Mouse (Mus musculus) forebrain, embryonic 11.5 days (tissue): Measurements from ENCODE around the gene Srpk1. TPM values are rescaled to one million over a fixed set of nuclear protein-coding genes. Genes with fewer than 3 reads are reported as not detected.

Experiments
- ATAC-seq: fragments of 200-750 bp; cut with Nextera tagmentation; replicated peaks from 2 replicates; pipeline ENCODE4 v1.8.0; 2017; ENCODE audit warnings: moderate TSS enrichment; ENCODE audit not compliant: low FRiP score
- DNase-seq: peaks from one replicate; pipeline ENCODE4 v3.0.0-alpha.2; 2017; ENCODE audit warnings: low spot score
- H3K27ac ChIP-seq: fragments of 300-500 bp; sonication (generic); 2 replicates; pipeline ENCODE4 v1.5.1; 2014; ENCODE audit warnings: low read depth, low read length
- H3K27me3 ChIP-seq: fragments of 300-500 bp; sonication (generic); 2 replicates; pipeline ENCODE4 v1.6.1; 2014; ENCODE audit warnings: mild to moderate bottlenecking, low read length, mixed read lengths; ENCODE audit not compliant: control insufficient read depth, insufficient read depth
- H3K36me3 ChIP-seq: fragments of 300-500 bp; sonication (generic); 2 replicates; pipeline ENCODE4 v1.6.1; 2014; ENCODE audit warnings: mild to moderate bottlenecking, low read length, moderate library complexity, mixed read lengths; ENCODE audit not compliant: control insufficient read depth, insufficient read depth
- H3K4me1 ChIP-seq: fragments of 300-500 bp; sonication (generic); replicated peaks from 2 replicates; pipeline ENCODE4 v1.6.1; 2014; ENCODE audit warnings: low read length, mixed read lengths; ENCODE audit not compliant: control insufficient read depth, insufficient read depth
- H3K4me2 ChIP-seq: fragments of 300-500 bp; sonication (generic); 2 replicates; pipeline ENCODE4 v1.6.1; 2014; ENCODE audit warnings: low read depth, mild to moderate bottlenecking, low read length, moderate library complexity, mixed read lengths; ENCODE audit not compliant: severe bottlenecking
- H3K4me3 ChIP-seq: fragments of 300-500 bp; sonication (generic); 2 replicates; pipeline ENCODE4 v1.5.1; 2014; ENCODE audit warnings: low read depth, low read length
- H3K9ac ChIP-seq: fragments of 300-500 bp; sonication (generic); 2 replicates; pipeline ENCODE4 v1.6.1; 2014; ENCODE audit warnings: low read length
- H3K9me3 ChIP-seq: fragments of 300-500 bp; sonication (generic); 2 replicates; pipeline ENCODE4 v1.6.1; 2016; ENCODE audit warnings: low read length, mixed read lengths; ENCODE audit not compliant: control insufficient read depth
- WGBS: fragments of 180-500 bp; shearing (Covaris S2); extraction: QIAGEN DNeasy Blood & Tissue Kit; methylation state at CpG from one replicate; pipeline ENCODE4 v1.1.7; 2014; 5-methylcytosine and 5-hydroxymethylcytosine counted together
- polyA plus RNA-seq: library from polyadenylated mRNA; unstranded; fragments of >200 nt; fragmentation: Nextera tagmentation; extraction: Ambion mirVana; gene quantifications from 2 replicates; pipeline ENCODE4 v1.2.1, GENCODE M21; 2014

The Srpk1 gene
- polyA plus RNA-seq, 1 experiment from 2014 or later, result 141 TPM

- DNase-seq, result no peak
- WGBS, result 88% methylated on average over 6 of the region's 6 CpGs
- Histone ChIP-seq H3K36me3 (no peaks in the 10 kb centered on the region), H3K9me3 (no peaks in the 10 kb centered on the region), H3K4me1 (no peaks in the 10 kb centered on the region), H3K4me2 (no peak overlapping the region), H3K27ac (no peak overlapping the region), H3K9ac (no peak overlapping the region), H3K27me3 (no peaks in the 10 kb centered on the region), H3K4me3 (no peak overlapping the region)
- ATAC-seq, result no peak
Observed at GRCm38 (mm10) chr17:28572941-28573340, 49.6 kb downstream of the Srpk1 start.

GRCm38 (mm10) chr17:28572521-28572920 lies 50.0 kb downstream of the Srpk1 start:
- no peak overlapping the region for H3K4me3 ChIP-seq
- ATAC-seq (no peak), DNase-seq (no peak)
- no peaks in the 10 kb centered on the region for H3K36me3 ChIP-seq
- H3K4me1 ChIP-seq, result no peaks in the 10 kb centered on the region
- H3K27me3 ChIP-seq, result no peaks in the 10 kb centered on the region
- 89% methylated on average over 7 of the region's 7 CpGs for WGBS
- H3K9ac ChIP-seq, result no peak overlapping the region
- no peak overlapping the region for H3K27ac ChIP-seq
- H3K9me3 ChIP-seq, result no peaks in the 10 kb centered on the region
- H3K4me2 ChIP-seq, result no peak overlapping the region

- Histone ChIP-seq H3K9me3 (no peaks in the 10 kb centered on the region), H3K36me3 (no peaks in the 10 kb centered on the region), H3K4me3 (no peak overlapping the region), H3K9ac (no peak overlapping the region), H3K27me3 (no peaks in the 10 kb centered on the region), H3K27ac (no peak overlapping the region), H3K4me2 (no peak overlapping the region), H3K4me1 (no peaks in the 10 kb centered on the region)
- 84% methylated on average over 3 of the region's 3 CpGs for WGBS
- ATAC-seq (no peak), DNase-seq (no peak)
Observed at GRCm38 (mm10) chr17:28571868-28572267, 50.6 kb downstream of the Srpk1 start.

- no peak for DNase-seq
- Histone ChIP-seq H3K27me3 (no peaks in the 10 kb centered on the region), H3K27ac (no peak overlapping the region), H3K36me3 (no peaks in the 10 kb centered on the region), H3K9me3 (no peaks in the 10 kb centered on the region), H3K4me2 (no peak overlapping the region), H3K4me3 (no peak overlapping the region), H3K4me1 (no peaks in the 10 kb centered on the region), H3K9ac (no peak overlapping the region)
- WGBS, result 20% methylated on average over 3 of the region's 3 CpGs
- no peak for ATAC-seq
Observed at GRCm38 (mm10) chr17:28567541-28567940, 55.0 kb downstream of the Srpk1 start.

GRCm38 (mm10) chr17:28565181-28565580 lies 57.3 kb downstream of the Srpk1 start:
- ATAC-seq (no peak), DNase-seq (no peak)
- H3K4me1 ChIP-seq, result no peaks in the 10 kb centered on the region
- no peaks in the 10 kb centered on the region for H3K9me3 ChIP-seq
- H3K4me3 ChIP-seq, result no peak overlapping the region
- H3K9ac ChIP-seq, result no peak overlapping the region
- H3K4me2 ChIP-seq, result no peak overlapping the region
- no peak overlapping the region for H3K27ac ChIP-seq
- H3K27me3 ChIP-seq, result no peaks in the 10 kb centered on the region
- no peaks in the 10 kb centered on the region for H3K36me3 ChIP-seq

GRCm38 (mm10) chr17:28561613-28562012 lies 60.9 kb downstream of the Srpk1 start:
- Histone ChIP-seq H3K9me3 (no peaks in the 10 kb centered on the region), H3K9ac (no peak overlapping the region), H3K4me3 (no peak overlapping the region), H3K27ac (no peak overlapping the region), H3K4me1 (no peaks in the 10 kb centered on the region), H3K27me3 (no peaks in the 10 kb centered on the region), H3K4me2 (no peak overlapping the region), H3K36me3 (no peaks in the 10 kb centered on the region)
- WGBS, result 69% methylated on average over 7 of the region's 7 CpGs
- ATAC-seq, result no peak
- DNase-seq, result no peak

- DNase-seq (no peak), ATAC-seq (no peak)
- H3K27ac ChIP-seq, result no peak within 1 kb of the TSS
- no peaks in the 10 kb centered on the region for H3K36me3 ChIP-seq
- H3K4me1 ChIP-seq, result no peaks in the 10 kb centered on the region
- WGBS, result 97% methylated on average over 4 of the region's 4 CpGs
- H3K9me3 ChIP-seq, result no peaks in the 10 kb centered on the region
- no peaks in the 10 kb centered on the region for H3K27me3 ChIP-seq
- no peak within 1 kb of the TSS for H3K4me3 ChIP-seq
- no peak within 1 kb of the TSS for H3K9ac ChIP-seq
- H3K4me2 ChIP-seq, result no peak within 1 kb of the TSS
Observed at GRCm38 (mm10) chr17:28560598-28560997, 61.9 kb downstream of the Srpk1 start, which contains the start of gene Clps. Gene Clps (minus strand): TSS chr17:28560766.

- WGBS, result 77% methylated on average over 6 of the region's 6 CpGs
- DNase-seq, result no peak
- no peak overlapping the region for H3K9ac ChIP-seq
Observed at GRCm38 (mm10) chr17:28557772-28558171, 64.7 kb downstream of the Srpk1 start.

GRCm38 (mm10) chr17:28556635-28557396 lies 65.7 kb downstream of the Srpk1 start:
- H3K36me3 ChIP-seq, result no peaks in the 10 kb centered on the region
- WGBS, result 57% methylated on average over 6 of the region's 6 CpGs
- peaks cover 3% of the 10 kb centered on the region; the same call in 1 of the 2 replicates for H3K4me1 ChIP-seq
- no peak for DNase-seq
- no peak overlapping the region for H3K4me3 ChIP-seq
- no peaks in the 10 kb centered on the region for H3K27me3 ChIP-seq
- no peak overlapping the region for H3K9ac ChIP-seq
- ATAC-seq, result no peak
- no peak overlapping the region for H3K4me2 ChIP-seq
- no peaks in the 10 kb centered on the region for H3K9me3 ChIP-seq
- no peak overlapping the region for H3K27ac ChIP-seq

More at GRCm38 (mm10) chr17:28557772-28558171, 64.7 kb downstream of the Srpk1 start:
- Histone ChIP-seq H3K4me3 (no peak overlapping the region), H3K9me3 (no peaks in the 10 kb centered on the region), H3K4me2 (no peak overlapping the region), H3K4me1 (peaks cover 3% of the 10 kb centered on the region; the same call in 1 of the 2 replicates), H3K27me3 (no peaks in the 10 kb centered on the region), H3K36me3 (no peaks in the 10 kb centered on the region), H3K27ac (no peak overlapping the region)
- ATAC-seq, result no peak
